Mouse (Mus musculus): Measurements from ENCODE around the gene Dcaf7. TPM values are rescaled to one million over a fixed set of nuclear protein-coding genes. Genes with fewer than 3 reads are reported as not detected.

Gene Dcaf7
- polyA plus RNA-seq, 1 experiment: 30.9 TPM

- Histone ChIP-seq H3K27ac (ENCODE audit: insufficient read depth, low read depth, low read length) (no peak overlapping the region; the same call in 1 of the 2 replicates), H3K27me3 (ENCODE audit: control insufficient read depth, insufficient read depth, low read length) (no peaks in the 10 kb centered on the region), H3K36me3 (ENCODE audit: control insufficient read depth, insufficient read depth, low read length) (no peaks in the 10 kb centered on the region), H3K4me3 (ENCODE audit: low read depth, low read length) (no peak overlapping the region), H3K4me1 (ENCODE audit: control insufficient read depth, insufficient read depth, insufficient read length, low read length) (peaks cover 10% of the 10 kb centered on the region)
- WGBS: 42% methylated on average over 1 of the region's 1 CpGs
- no peak for TF ChIP-seq CTCF (IDR thresholded peaks at IDR 0.05; ENCODE audit: extremely low read depth, insufficient read length, insufficient replicate concordance, low read depth, low read length)
- no peak for TF ChIP-seq POLR2A (IDR thresholded peaks at IDR 0.05; ENCODE audit: low read depth, low read length)
These were observed 32.1 kb upstream of the Dcaf7 start for GRCm38 (mm10) chr11:106004576-106004975.

GRCm38 (mm10) chr11:106005970-106006369 lies 30.7 kb upstream of the Dcaf7 start:
- 19% methylated on average over 5 of the region's 5 CpGs for WGBS
- H3K36me3 ChIP-seq (ENCODE audit: control insufficient read depth, insufficient read depth, low read length): no peaks in the 10 kb centered on the region
- no peak overlapping the region for H3K4me3 ChIP-seq (ENCODE audit: low read depth, low read length)
- H3K27me3 ChIP-seq (ENCODE audit: control insufficient read depth, insufficient read depth, low read length): no peaks in the 10 kb centered on the region
- TF ChIP-seq CTCF (IDR thresholded peaks at IDR 0.05; ENCODE audit: extremely low read depth, insufficient read length, insufficient replicate concordance, low read depth, low read length) (no peak), POLR2A (IDR thresholded peaks at IDR 0.05; ENCODE audit: low read depth, low read length) (no peak)
- no peak overlapping the region for H3K27ac ChIP-seq (ENCODE audit: insufficient read depth, low read depth, low read length)
- peaks cover 10% of the 10 kb centered on the region for H3K4me1 ChIP-seq (ENCODE audit: control insufficient read depth, insufficient read depth, insufficient read length, low read length)

GRCm38 (mm10) chr11:106007821-106008220 lies 28.9 kb upstream of the Dcaf7 start, which contains the start of gene Kcnh6:
Gene Kcnh6 (plus strand): TSS chr11:106008124.
- Histone ChIP-seq H3K4me1 (ENCODE audit: control insufficient read depth, insufficient read depth, insufficient read length, low read length) (peaks cover 10% of the 10 kb centered on the region), H3K36me3 (ENCODE audit: control insufficient read depth, insufficient read depth, low read length) (no peaks in the 10 kb centered on the region), H3K27me3 (ENCODE audit: control insufficient read depth, insufficient read depth, low read length) (no peaks in the 10 kb centered on the region), H3K4me3 (ENCODE audit: low read depth, low read length) (peak within 1 kb of the TSS; percentile 36; the same call in 1 of the 2 replicates), H3K27ac (ENCODE audit: insufficient read depth, low read depth, low read length) (no peak within 1 kb of the TSS)
- TF ChIP-seq POLR2A (IDR thresholded peaks at IDR 0.05; ENCODE audit: low read depth, low read length): no peak
- no peak for TF ChIP-seq CTCF (IDR thresholded peaks at IDR 0.05; ENCODE audit: extremely low read depth, insufficient read length, insufficient replicate concordance, low read depth, low read length)
- under 1% methylated on average over 25 of the region's 25 CpGs for WGBS

GRCm38 (mm10) chr11:106012711-106013110 lies 24.0 kb upstream of the Dcaf7 start:
- WGBS: 51% methylated on average over 7 of the region's 7 CpGs
- no peaks in the 10 kb centered on the region for H3K36me3 ChIP-seq (ENCODE audit: control insufficient read depth, insufficient read depth, low read length)
- TF ChIP-seq CTCF (IDR thresholded peaks at IDR 0.05; ENCODE audit: extremely low read depth, insufficient read length, insufficient replicate concordance, low read depth, low read length) (no peak), POLR2A (IDR thresholded peaks at IDR 0.05; ENCODE audit: low read depth, low read length) (no peak)
- H3K27ac ChIP-seq (ENCODE audit: insufficient read depth, low read depth, low read length): no peak overlapping the region
- no peaks in the 10 kb centered on the region for H3K27me3 ChIP-seq (ENCODE audit: control insufficient read depth, insufficient read depth, low read length)
- peaks cover 2% of the 10 kb centered on the region; the same call in 1 of the 2 replicates for H3K4me1 ChIP-seq (ENCODE audit: control insufficient read depth, insufficient read depth, insufficient read length, low read length)
- H3K4me3 ChIP-seq (ENCODE audit: low read depth, low read length): no peak overlapping the region

- 52% methylated on average over 11 of the region's 11 CpGs for WGBS
- Histone ChIP-seq H3K27ac (ENCODE audit: insufficient read depth, low read depth, low read length) (no peak overlapping the region), H3K27me3 (ENCODE audit: control insufficient read depth, insufficient read depth, low read length) (no peaks in the 10 kb centered on the region), H3K4me3 (ENCODE audit: low read depth, low read length) (no peak overlapping the region), H3K36me3 (ENCODE audit: control insufficient read depth, insufficient read depth, low read length) (no peaks in the 10 kb centered on the region), H3K4me1 (ENCODE audit: control insufficient read depth, insufficient read depth, insufficient read length, low read length) (no peaks in the 10 kb centered on the region)
- TF ChIP-seq POLR2A (IDR thresholded peaks at IDR 0.05; ENCODE audit: low read depth, low read length) (no peak), CTCF (IDR thresholded peaks at IDR 0.05; ENCODE audit: extremely low read depth, insufficient read length, insufficient replicate concordance, low read depth, low read length) (no peak)
These were observed 23.0 kb upstream of the Dcaf7 start for GRCm38 (mm10) chr11:106013556-106014225.

- 65% methylated on average over 5 of the region's 5 CpGs for WGBS
- TF ChIP-seq CTCF (IDR thresholded peaks at IDR 0.05; ENCODE audit: extremely low read depth, insufficient read length, insufficient replicate concordance, low read depth, low read length) (no peak), POLR2A (IDR thresholded peaks at IDR 0.05; ENCODE audit: low read depth, low read length) (no peak)
- no peak overlapping the region for H3K27ac ChIP-seq (ENCODE audit: insufficient read depth, low read depth, low read length)
- no peak overlapping the region for H3K4me3 ChIP-seq (ENCODE audit: low read depth, low read length)
- no peaks in the 10 kb centered on the region for H3K36me3 ChIP-seq (ENCODE audit: control insufficient read depth, insufficient read depth, low read length)
- H3K4me1 ChIP-seq (ENCODE audit: control insufficient read depth, insufficient read depth, insufficient read length, low read length): peaks cover 6% of the 10 kb centered on the region
- peaks cover 8% of the 10 kb centered on the region for H3K27me3 ChIP-seq (ENCODE audit: control insufficient read depth, insufficient read depth, low read length)
These were observed 20.2 kb upstream of the Dcaf7 start for GRCm38 (mm10) chr11:106016440-106016839.

- TF ChIP-seq POLR2A (IDR thresholded peaks at IDR 0.05; ENCODE audit: low read depth, low read length): no peak
- no peak for TF ChIP-seq CTCF (IDR thresholded peaks at IDR 0.05; ENCODE audit: extremely low read depth, insufficient read length, insufficient replicate concordance, low read depth, low read length)
- 1% methylated on average over 50 of the region's 50 CpGs for WGBS
- Histone ChIP-seq H3K36me3 (ENCODE audit: control insufficient read depth, insufficient read depth, low read length) (no peaks in the 10 kb centered on the region), H3K4me1 (ENCODE audit: control insufficient read depth, insufficient read depth, insufficient read length, low read length) (peaks cover 6% of the 10 kb centered on the region), H3K27me3 (ENCODE audit: control insufficient read depth, insufficient read depth, low read length) (peaks cover 8% of the 10 kb centered on the region), H3K27ac (ENCODE audit: insufficient read depth, low read depth, low read length) (no peak overlapping the region), H3K4me3 (ENCODE audit: low read depth, low read length) (peak overlapping the region; percentile 27)
These were observed 16.5 kb upstream of the Dcaf7 start for GRCm38 (mm10) chr11:106020051-106020763.
